Mouse (Mus musculus) thymus, adult 2 months (tissue): ENCODE measurements around the gene Opa3.

Source experiments
- CTCF ChIP-seq: fragments of 200-500 bp; IDR thresholded peaks from 2 replicates; pipeline ENCODE4 v1.5.1; 2012; ENCODE audit warnings: mild to moderate bottlenecking, control low read depth, low read length, moderate library complexity, borderline replicate concordance; ENCODE audit not compliant: control insufficient read depth, poor library complexity, insufficient read depth; ENCODE audit errors: extremely low read depth
- POLR2A ChIP-seq: fragments of 200-500 bp; IDR thresholded peaks from 2 replicates; pipeline ENCODE4 v1.6.1; 2012; ENCODE audit warnings: mild to moderate bottlenecking, low read length, control low read depth, moderate library complexity; ENCODE audit not compliant: control insufficient read depth, poor library complexity, insufficient read depth; ENCODE audit errors: extremely low read depth

GRCm38 (mm10) chr7:19279581-19280114 lies 51.5 kb downstream of the Opa3 start, which contains the start of gene Ppm1n:
- TF ChIP-seq POLR2A: no peak
- TF ChIP-seq CTCF: no peak
